Mouse (Mus musculus) layer of hippocampus, postnatal 25 days (tissue): ENCODE measurements around the gene Srd5a3. TPM values are rescaled to one million over a fixed set of nuclear protein-coding genes. Genes with fewer than 3 reads are reported as not detected.

Experiments
- DNase-seq, 2 experiments: peaks; one replicate each; pipeline ENCODE4 v3.0.0; 2022; ENCODE audit warnings: mixed read lengths in 2 of 2, low spot score in 1 of 2; ENCODE audit errors: extremely low spot score in 1 of 2
- total RNA-seq, 2 experiments: library from RNA; stranded (reverse); gene quantifications; 2 replicates each; pipeline ENCODE4 v1.2.3; 2021

Srd5a3 gene
- total RNA-seq, 2 experiments from 2014 or later, result 17.8 to 21.1 TPM

DNA sequence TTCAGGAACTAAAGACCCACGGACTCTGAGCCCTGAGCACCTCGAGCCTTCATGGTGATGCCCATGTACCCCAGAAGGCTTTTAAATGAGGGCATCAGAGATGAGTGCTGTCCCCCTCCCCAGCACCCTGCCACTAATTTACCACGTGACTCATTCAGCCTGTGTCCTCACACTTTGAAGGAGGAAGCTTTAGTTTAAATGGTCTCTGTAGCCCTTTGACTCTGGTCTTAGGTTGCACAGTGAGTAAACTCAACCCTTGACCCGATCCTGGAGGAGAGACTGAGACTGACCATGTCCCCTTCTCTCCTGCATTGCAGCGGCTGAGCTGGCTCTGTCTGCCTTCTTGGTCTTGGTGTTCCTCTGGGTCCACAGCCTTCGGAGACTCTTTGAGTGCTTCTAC lies 9.4 kb downstream of the Srd5a3 start:
- no peak for DNase-seq

DNA sequence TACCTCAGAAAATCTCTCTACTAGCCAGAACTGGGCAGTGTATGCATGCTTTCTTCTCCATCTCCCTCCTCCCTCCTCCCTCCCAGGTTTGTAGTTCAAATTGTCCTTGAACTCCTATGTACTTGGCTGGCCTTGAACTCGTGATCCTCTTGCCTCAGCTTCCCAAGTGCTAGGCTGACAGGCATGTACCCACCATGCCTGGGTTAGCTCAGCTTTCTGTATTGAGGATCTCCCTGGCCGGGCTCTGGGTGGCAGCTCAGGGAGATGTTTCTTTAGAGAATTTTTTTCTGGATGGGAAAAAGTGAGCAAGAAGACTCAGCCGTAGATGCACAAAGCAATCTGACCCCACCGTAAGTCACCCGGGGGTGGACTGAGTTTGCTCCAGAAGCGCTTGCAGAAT lies 12.9 kb downstream of the Srd5a3 start:
- DNase-seq, result no peak

DNA sequence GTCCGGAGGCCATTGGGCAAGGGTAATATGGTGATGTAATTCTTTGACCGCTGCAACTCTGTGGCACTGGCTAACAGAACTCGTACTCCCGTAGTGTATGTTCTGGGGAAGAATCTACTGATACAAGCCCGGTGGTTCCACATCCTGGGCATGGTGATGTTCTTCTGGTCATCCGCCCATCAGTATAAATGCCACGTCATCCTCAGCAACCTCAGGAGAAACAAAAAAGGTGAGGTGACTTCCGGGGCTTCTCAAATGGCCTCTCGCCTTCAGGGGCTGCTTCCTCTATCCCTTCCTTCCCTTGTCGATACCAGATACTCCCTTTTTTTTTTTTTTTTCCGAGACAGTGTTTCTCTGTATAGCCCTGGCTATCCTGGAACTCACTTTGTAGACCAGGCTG lies 13.4 kb downstream of the Srd5a3 start:
- DNase-seq, result no peak

DNA sequence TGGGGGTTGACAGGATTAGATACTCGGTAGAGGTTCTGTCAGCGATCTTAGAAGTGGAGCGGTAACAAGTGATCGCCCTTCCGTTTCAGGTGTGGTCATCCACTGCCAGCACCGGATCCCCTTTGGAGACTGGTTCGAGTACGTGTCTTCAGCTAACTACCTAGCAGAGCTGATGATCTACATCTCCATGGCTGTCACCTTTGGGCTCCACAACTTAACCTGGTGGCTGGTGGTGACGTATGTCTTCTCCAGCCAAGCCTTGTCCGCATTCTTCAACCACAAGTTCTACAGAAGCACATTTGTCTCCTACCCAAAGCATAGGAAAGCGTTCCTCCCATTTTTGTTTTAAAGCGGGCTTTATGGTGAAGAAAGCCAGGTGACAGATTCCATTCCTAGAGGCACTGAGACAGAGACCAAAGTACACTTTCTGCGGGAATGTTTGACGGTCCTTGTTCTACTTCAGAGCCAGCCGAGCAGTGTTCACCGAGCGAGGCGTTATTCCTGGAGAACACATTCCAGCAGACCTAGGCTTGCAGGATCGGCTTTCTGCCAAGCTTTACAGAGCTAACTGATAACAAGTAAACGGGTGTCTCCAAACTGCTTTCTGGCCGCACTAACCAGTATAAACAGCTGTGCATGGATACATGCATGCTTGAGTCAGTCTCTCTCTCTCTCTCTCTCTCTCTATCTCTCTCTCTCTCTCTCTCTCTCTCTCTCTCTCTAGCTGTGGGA lies 14.5 kb downstream of the Srd5a3 start:
- no peak for DNase-seq

- DNase-seq, result no peak
Measured at GRCm38 (mm10) chr5:76159555-76159954, 19.5 kb downstream of the Srd5a3 start.

DNA sequence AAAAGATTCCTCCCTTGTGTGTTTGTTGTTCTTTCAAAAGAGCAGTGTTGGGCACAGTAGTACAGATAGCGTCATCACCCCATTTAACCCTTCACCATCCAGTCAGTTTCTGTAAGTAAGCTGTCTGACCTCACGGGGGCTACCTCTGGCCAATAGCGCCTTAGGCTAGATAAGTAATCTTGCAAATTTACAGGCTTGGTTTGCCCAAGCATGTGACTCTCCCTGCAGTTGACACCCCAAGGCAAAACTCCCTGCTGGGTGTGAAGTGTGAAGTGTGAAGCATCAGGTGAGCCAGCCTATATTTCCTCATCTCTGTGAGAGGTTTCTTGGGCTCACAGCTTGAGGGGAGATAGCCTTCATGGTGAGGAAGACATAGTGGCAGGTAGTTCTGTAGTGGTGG lies 20.0 kb downstream of the Srd5a3 start:
- DNase-seq, result no peak

- DNase-seq, result no peak
Measured at GRCm38 (mm10) chr5:76161491-76161890, 21.4 kb downstream of the Srd5a3 start.

GRCm38 (mm10) chr5:76162926-76163325 lies 22.9 kb downstream of the Srd5a3 start:
- no peak for DNase-seq

DNA sequence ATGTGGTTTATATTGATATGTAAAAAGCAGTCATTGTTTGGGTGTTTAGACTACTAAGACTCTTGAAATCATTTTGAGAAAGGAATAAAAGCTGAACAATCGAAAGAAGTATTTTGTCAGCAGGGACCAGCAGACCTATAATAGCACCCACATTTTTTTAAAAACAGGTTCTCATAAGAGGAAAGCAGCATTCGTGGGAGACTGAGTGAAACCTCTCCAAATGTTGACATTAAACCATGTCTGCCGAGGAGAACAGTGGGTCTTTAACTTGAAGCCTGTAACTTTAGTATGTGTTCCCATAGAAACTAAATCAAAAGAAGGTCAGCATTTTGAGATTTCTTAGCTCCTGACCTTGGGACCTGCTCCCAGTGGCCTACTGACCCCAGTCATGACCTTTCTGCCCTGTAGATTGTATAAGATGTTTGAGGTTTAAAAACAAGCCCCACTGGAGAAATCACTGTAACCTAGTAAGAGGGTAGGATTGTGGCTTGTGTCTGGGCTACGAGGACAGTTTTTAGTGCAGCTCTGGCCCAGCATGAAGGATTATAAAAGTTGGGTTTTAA lies 23.8 kb downstream of the Srd5a3 start:
- DNase-seq, result no peak

GRCm38 (mm10) chr5:76164827-76165226 lies 24.8 kb downstream of the Srd5a3 start:
- DNase-seq, result no peak

DNA sequence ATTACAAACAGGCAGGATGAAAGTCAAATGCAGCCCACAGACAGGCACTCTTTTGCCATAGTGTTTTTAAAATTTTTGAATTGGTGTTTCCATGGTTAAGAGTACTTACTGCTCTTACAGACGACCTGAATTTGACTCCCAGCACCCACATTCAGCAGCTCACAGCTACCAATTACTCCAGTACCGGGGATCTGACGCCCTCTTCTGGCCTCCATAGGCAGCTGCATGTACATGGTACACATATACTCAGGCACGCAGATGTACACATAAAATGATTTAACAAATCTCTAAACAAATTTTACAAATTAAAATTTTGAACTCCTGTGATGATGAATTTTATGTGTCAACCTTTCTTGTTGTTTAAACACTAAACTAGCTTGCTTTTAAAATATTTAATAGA lies 30.5 kb downstream of the Srd5a3 start:
- no peak for DNase-seq

DNA sequence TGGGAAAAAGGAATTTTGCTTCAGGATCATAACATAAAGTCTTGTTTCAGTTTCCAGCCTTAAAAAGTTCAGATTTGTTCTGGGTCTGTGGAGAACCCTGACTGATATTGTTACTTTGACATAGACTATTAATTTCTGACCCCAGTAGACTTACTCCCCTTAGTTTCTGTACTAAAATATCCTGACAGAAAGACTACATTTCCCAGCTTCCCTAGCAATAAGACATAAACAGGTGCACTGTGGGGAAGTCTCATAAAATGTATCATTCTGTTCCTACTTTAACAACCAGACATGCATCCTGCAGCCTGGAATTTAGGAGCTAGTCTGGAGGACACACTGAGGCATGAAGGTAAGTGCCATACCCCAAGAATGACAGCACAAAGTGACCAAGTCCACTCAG lies 31.0 kb downstream of the Srd5a3 start:
- DNase-seq, result no peak

- DNase-seq, result no peak
Measured at GRCm38 (mm10) chr5:76175051-76175450, 35.0 kb downstream of the Srd5a3 start.

- DNase-seq, result no peak
Measured at GRCm38 (mm10) chr5:76176411-76176810, 36.3 kb downstream of the Srd5a3 start.

DNA sequence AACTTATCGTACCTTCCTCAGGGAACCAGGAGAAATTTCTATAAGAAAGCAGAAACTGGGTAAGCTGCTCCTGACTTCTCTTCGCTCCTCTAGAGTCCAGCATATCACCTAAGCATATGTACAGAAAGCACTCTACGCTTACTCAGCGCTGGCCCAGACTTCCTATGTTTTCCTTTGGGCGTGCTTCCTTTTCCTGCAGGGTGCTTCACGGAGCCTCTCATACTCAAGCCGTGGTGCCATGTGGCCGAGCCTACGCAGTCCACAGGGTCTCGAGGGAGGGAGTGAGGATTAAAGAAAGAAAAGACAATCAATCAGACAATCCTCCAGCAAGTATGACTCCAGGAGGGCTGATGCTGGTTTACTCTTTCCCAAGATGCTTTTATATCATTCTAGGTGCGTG lies 36.8 kb downstream of the Srd5a3 start:
- no peak for DNase-seq

DNA sequence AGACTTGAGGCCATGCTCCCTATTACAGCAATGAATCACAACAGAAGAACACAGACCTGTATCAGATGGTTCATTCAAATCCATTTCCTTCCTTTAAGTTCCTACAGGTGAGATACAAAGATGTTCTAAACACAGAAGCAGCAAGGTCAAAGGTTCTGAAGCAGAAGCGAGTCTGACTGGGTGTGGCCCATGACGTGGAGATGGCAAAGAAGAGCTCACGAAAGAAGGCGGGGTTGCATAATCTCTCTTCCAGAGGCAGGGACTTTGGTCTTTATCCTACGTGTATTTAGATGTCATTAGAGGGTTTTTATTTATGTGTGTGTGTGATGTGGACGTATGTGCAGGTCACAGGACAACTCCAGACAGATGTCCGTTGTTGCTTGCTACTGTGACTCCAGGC lies 37.6 kb downstream of the Srd5a3 start:
- no peak for DNase-seq

- DNase-seq, result no peak
Measured at GRCm38 (mm10) chr5:76179171-76179570, 39.1 kb downstream of the Srd5a3 start.

DNA sequence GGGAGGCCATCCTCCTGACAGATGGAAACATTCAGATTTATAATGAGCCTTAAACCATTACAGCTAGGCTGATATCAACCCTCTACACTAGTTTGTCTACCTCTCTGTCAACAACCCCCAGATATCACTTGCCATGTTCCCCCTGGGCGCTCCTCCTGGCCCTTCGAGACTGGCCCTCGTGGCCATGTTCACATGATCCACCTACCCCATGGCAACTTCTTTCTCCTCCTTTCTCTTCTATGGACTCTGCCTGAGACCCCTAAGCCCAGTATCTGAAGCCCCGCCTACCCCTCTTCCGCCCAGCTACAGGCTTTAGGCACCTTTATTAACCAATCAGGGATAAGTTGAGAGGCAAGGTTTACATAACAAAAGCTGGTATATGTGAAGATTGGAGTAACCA lies 39.7 kb downstream of the Srd5a3 start:
- no peak for DNase-seq

GRCm38 (mm10) chr5:76182326-76182725 lies 42.3 kb downstream of the Srd5a3 start:
- DNase-seq, result no peak

DNA sequence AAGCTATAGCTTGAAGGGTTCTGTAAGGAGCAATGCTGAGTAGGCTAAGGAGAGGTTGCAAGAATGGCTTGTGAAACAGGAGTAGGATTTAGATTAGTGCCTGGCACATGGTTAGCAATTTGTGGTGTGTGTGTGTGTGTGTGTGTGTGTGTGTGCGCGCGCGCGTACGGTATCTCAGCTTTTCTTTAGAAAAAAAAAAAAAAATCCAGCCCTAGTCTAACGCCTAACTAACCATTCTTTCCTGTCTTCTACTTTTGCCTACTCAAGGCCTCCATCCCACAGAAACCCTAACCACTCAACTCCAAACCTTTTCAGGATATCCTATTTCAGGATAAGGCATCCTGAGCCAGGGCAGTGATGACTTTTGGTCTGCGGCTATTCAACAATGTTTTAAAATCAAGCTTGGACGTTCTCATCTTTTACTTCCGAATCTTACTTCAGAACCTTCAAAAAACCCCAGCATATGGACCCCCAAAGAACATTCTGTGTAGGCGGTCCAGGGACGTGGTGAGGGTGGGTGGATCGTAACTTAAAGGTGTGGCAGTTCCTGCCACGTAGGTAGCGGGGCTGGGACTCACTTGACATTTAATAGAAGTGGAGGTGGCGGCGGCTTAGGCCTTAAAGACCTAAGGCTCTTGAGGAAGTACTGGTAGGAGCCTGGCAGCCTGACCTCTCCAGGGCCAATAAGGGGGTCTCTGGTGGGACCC lies 43.1 kb downstream of the Srd5a3 start:
- no peak for DNase-seq

DNA sequence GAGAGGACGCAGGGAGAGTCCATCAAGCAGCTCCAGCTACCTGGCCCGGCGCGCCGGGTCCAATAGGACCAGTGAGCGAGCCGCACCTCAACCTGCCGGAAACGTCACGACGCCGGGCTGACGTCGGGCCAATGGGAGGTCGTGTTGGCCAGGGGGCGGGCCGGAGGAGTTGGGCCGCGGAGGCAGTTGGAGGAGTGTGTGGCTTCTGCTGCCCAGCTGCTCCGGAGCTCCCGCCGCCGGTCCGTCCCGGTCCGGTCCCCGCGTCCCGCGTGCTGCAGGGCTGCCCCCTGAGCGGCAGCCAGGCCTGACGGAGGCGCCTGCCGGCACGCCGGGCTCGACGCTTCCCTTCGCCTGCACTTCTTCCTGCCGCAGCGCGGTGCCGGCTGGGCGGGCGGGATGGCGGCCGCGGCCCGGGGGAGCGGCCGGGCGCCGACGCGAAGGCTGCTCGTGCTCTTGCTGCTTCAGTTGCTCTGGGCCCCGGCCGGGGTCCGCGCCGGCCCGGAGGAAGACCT lies 43.7 kb downstream of the Srd5a3 start, which contains the start of gene Tmem165:
TSS of gene Tmem165 (plus strand) at position 131 of the 512 bp plus-strand sequence.
- peak; percentile 86 to 93 for DNase-seq
